Mouse (Mus musculus): Measurements from ENCODE around the gene Gm49510. TPM values are rescaled to one million over a fixed set of nuclear protein-coding genes. Genes with fewer than 3 reads are reported as not detected.

Gm49510 gene
- total and polyA plus RNA-seq, 3 experiments = 0.17 to 0.27 TPM; not detected in 1

- TF ChIP-seq NRF1 (IDR thresholded peaks at IDR 0.05; ENCODE audit: insufficient read depth, low read depth, low read length, poor library complexity, severe bottlenecking) (no peak), GATA1 (IDR thresholded peaks at IDR 0.05; ENCODE audit: low read depth, low read length) (0 out of 2 replicates have a peak, but pooled peaks have one; percentile 25), HCFC1 (IDR thresholded peaks at IDR 0.05; ENCODE audit: low read depth, low read length) (0 out of 2 replicates have a peak, but pooled peaks have one; percentile 20), TBP (IDR thresholded peaks at IDR 0.05; ENCODE audit: low read depth, low read length) (peak; percentile 39), RCOR1 (IDR thresholded peaks at IDR 0.05; ENCODE audit: low read depth, low read length) (peak; percentile 22; the same call in 1 of the 2 replicates), POLR2A (IDR thresholded peaks at IDR 0.05; ENCODE audit: control insufficient read depth in 1 of 2, insufficient read depth in 1 of 2, low read depth in 1 of 2, low read length in 2 of 2, poor library complexity in 1 of 2) (peak; percentile 27 to 46; a peak in 1 of 4 replicates), EP300 (IDR thresholded peaks at IDR 0.05; ENCODE audit: low read depth in 1 of 2, low read length in 2 of 2) (0 out of 4 replicates have a peak, but pooled peaks have one; percentile 9 to 10), MAX (IDR thresholded peaks at IDR 0.05; ENCODE audit: low read length) (0 out of 2 replicates have a peak, but pooled peaks have one; percentile 6), SIN3A (IDR thresholded peaks at IDR 0.05; ENCODE audit: low read length) (no peak; the same call in 1 of the 2 replicates), MYB (IDR thresholded peaks at IDR 0.05; ENCODE audit: low read depth, low read length) (no peak), TCF12 (IDR thresholded peaks at IDR 0.05; ENCODE audit: low read depth, low read length) (no peak), USF1 (IDR thresholded peaks at IDR 0.05; ENCODE audit: low read depth, low read length) (no peak), ELF1 (IDR thresholded peaks at IDR 0.05; ENCODE audit: low read depth, low read length) (no peak), ETS1 (IDR thresholded peaks at IDR 0.05; ENCODE audit: low read depth, low read length) (0 out of 2 replicates have a peak, but pooled peaks have one; percentile 40)
- H3K9me3 ChIP-seq (replicated peaks; ENCODE audit: insufficient read depth, low read length) = no peaks in the 10 kb centered on the region
- DNase-seq (ENCODE audit: low read depth, low spot score) = peak; percentile 82
- peaks cover 7 to 23% of the 10 kb centered on the region in 2 experiments for H3K4me1 ChIP-seq (ENCODE audit: control insufficient read depth in 1 of 2, insufficient read depth in 2 of 2, low read length in 2 of 2)
- peaks cover 0 to 10% of the 10 kb centered on the region in 2 experiments; a peak in 2 of 4 replicates for H3K36me3 ChIP-seq (ENCODE audit: control insufficient read depth in 1 of 2, insufficient read depth in 2 of 2, low read length in 2 of 2)
- peak overlapping the region; percentile 48 for H3K9ac ChIP-seq (ENCODE audit: control insufficient read depth, low read depth, low read length, poor library complexity, severe bottlenecking)
- H3K27ac ChIP-seq (ENCODE audit: control insufficient read depth, low read depth, low read length) = peak overlapping the region; percentile 84
- no peaks in the 10 kb centered on the region for H3K27me3 ChIP-seq (ENCODE audit: control insufficient read depth in 1 of 2, insufficient read depth in 2 of 2, low read length in 2 of 2)
- peak overlapping the region; percentile 23 to 54 for H3K4me3 ChIP-seq (ENCODE audit: control insufficient read depth in 1 of 2, insufficient read depth in 1 of 2, low read depth in 2 of 2, low read length in 2 of 2)
- no peaks in the 10 kb centered on the region for H3K79me2 ChIP-seq (ENCODE audit: control insufficient read depth, insufficient read depth, low read length, poor library complexity)
Observed at GRCm38 (mm10) chr15:78946232-78946631, 46.8 kb downstream of the Gm49510 start.

DNA sequence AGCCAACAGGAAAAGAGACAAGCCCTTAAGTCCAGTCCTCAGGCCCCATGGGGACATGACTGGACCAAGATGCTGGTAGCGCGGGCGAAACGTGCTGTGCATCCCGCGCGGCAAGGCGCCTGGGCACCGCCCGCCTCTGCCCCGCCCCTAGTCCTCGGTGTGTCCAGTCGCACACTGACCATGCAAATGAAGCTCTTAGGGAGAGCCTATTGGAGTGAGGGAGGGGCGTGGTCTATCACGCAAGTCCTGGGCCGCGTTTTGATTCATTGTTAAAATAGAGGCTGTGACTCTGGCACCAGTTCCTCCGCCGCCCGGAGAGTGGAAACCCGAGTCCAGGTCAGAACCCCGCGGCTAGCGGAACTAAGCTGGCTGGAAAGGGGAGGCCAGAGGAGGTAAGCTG lies 48.2 kb downstream of the Gm49510 start, which contains the start of gene Triobp:
Triobp (plus strand) TSS at position 68 of the 400 bp plus-strand sequence.
- peak within 1 kb of the TSS; percentile 51 to 87 for H3K4me3 ChIP-seq (ENCODE audit: control insufficient read depth in 1 of 2, insufficient read depth in 1 of 2, low read depth in 2 of 2, low read length in 2 of 2)
- peaks cover 0 to 10% of the 10 kb centered on the region in 2 experiments; a peak in 2 of 4 replicates for H3K36me3 ChIP-seq (ENCODE audit: control insufficient read depth in 1 of 2, insufficient read depth in 2 of 2, low read length in 2 of 2)
- no peaks in the 10 kb centered on the region for H3K27me3 ChIP-seq (ENCODE audit: control insufficient read depth in 1 of 2, insufficient read depth in 2 of 2, low read length in 2 of 2)
- peak within 1 kb of the TSS; percentile 48 for H3K27ac ChIP-seq (ENCODE audit: control insufficient read depth, low read depth, low read length)
- no peaks in the 10 kb centered on the region for H3K79me2 ChIP-seq (ENCODE audit: control insufficient read depth, insufficient read depth, low read length, poor library complexity)
- H3K4me1 ChIP-seq (ENCODE audit: control insufficient read depth in 1 of 2, insufficient read depth in 2 of 2, low read length in 2 of 2) = peaks cover 7 to 23% of the 10 kb centered on the region in 2 experiments
- TF ChIP-seq ZMIZ1 (IDR thresholded peaks at IDR 0.05; ENCODE audit: low read depth, low read length) (peak; percentile 25; the same call in 1 of the 2 replicates), TCF12 (IDR thresholded peaks at IDR 0.05; ENCODE audit: low read depth, low read length) (0 out of 2 replicates have a peak, but pooled peaks have one; percentile 31), HCFC1 (IDR thresholded peaks at IDR 0.05; ENCODE audit: low read depth, low read length) (no peak), RCOR1 (IDR thresholded peaks at IDR 0.05; ENCODE audit: low read depth, low read length) (no peak), POLR2A (IDR thresholded peaks at IDR 0.05; ENCODE audit: control insufficient read depth in 1 of 2, insufficient read depth in 1 of 2, low read depth in 1 of 2, low read length in 2 of 2, poor library complexity in 1 of 2) (peak; percentile 18 to 66; a peak in 1 of 4 replicates), USF2 (IDR thresholded peaks at IDR 0.05; ENCODE audit: borderline replicate concordance in 1 of 2, insufficient read depth in 1 of 2, low read depth in 1 of 2, low read length in 2 of 2) (no peak), EP300 (IDR thresholded peaks at IDR 0.05; ENCODE audit: low read depth in 1 of 2, low read length in 2 of 2) (no peak), SIN3A (IDR thresholded peaks at IDR 0.05; ENCODE audit: low read length) (peak; percentile 56; the same call in 1 of the 2 replicates), USF1 (IDR thresholded peaks at IDR 0.05; ENCODE audit: low read depth, low read length) (no peak), MAX (IDR thresholded peaks at IDR 0.05; ENCODE audit: low read length) (peak; percentile 67), MAZ (IDR thresholded peaks at IDR 0.05; ENCODE audit: low read depth, low read length) (no peak), POLR2AphosphoS5 (IDR thresholded peaks at IDR 0.05; ENCODE audit: borderline replicate concordance, low read depth, low read length) (no peak), NELFE (IDR thresholded peaks at IDR 0.05; ENCODE audit: low read depth, low read length) (peak; percentile 49; the same call in 1 of the 2 replicates), BHLHE40 (IDR thresholded peaks at IDR 0.05; ENCODE audit: borderline replicate concordance, low read depth, low read length) (peak; percentile 52; the same call in 1 of the 2 replicates), TBP (IDR thresholded peaks at IDR 0.05; ENCODE audit: low read depth, low read length) (no peak), CTCF (IDR thresholded peaks at IDR 0.05 in 2 of 3, conservative IDR thresholded peaks at IDR 0.05 in 1 of 3; ENCODE audit: control insufficient read depth in 1 of 3, insufficient read depth in 1 of 3, low read depth in 2 of 3, low read length in 3 of 3, poor library complexity in 1 of 3, severe bottlenecking in 1 of 3) (no peak), MXI1 (IDR thresholded peaks at IDR 0.05; ENCODE audit: low read depth, low read length) (peak; percentile 82), NRF1 (IDR thresholded peaks at IDR 0.05; ENCODE audit: insufficient read depth, low read depth, low read length, poor library complexity, severe bottlenecking) (peak; percentile 32; the same call in 1 of the 2 replicates), ELF1 (IDR thresholded peaks at IDR 0.05; ENCODE audit: low read depth, low read length) (no peak), E2F4 (IDR thresholded peaks at IDR 0.05; ENCODE audit: borderline replicate concordance, low read depth, low read length) (no peak)
- no peaks in the 10 kb centered on the region for H3K9me3 ChIP-seq (replicated peaks; ENCODE audit: insufficient read depth, low read length)
- peak; percentile 94 for DNase-seq (ENCODE audit: low read depth, low spot score)
- peak within 1 kb of the TSS; percentile 60 for H3K9ac ChIP-seq (ENCODE audit: control insufficient read depth, low read depth, low read length, poor library complexity, severe bottlenecking)

All from MEL (cell line).